Mouse (Mus musculus): ENCODE measurements around the gene Sugp1.

DNA sequence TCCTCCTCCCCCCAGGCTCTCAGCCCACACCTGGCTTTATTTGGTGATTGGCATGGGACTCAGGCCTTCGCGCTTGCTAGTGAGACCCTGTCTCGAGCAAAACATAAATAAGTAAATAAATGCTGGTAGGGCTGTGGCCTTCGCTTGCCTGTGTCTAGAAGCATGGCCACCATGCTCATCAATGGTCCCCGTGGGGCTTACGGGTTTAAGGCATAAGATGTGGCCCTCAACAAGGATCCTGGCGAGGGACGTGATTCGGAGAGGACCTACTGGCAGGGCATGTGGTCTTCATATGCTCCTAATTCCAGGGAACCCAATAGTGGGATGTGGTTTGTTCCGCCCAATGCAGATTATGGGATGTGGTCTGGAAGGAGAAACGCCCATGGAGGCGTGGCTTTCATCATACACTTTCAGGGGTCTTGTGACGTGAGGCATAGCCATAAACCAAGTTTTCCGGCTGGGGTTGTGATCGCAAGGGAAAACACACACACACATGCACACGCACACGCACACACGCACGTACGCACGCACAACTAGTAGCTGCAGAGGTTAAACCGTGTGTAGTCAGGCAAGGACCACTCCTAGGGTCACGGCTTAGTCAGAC, 68.7 kb downstream of the Sugp1 start:
- TF ChIP-seq POLR2A (IDR thresholded peaks at IDR 0.05; ENCODE audit: insufficient read depth, low read depth, low read length): no peak
- TF ChIP-seq CTCF (IDR thresholded peaks at IDR 0.05; ENCODE audit: insufficient read depth, low read depth, low read length): no peak

Data from olfactory bulb, adult 2 months (tissue).